Mouse (Mus musculus): ENCODE measurements around the gene Tenm4. TPM values are rescaled to one million over a fixed set of nuclear protein-coding genes. Genes with fewer than 3 reads are reported as not detected.

The Tenm4 gene
- polyA plus RNA-seq, 1 experiment, result 31.4 TPM

DNA sequence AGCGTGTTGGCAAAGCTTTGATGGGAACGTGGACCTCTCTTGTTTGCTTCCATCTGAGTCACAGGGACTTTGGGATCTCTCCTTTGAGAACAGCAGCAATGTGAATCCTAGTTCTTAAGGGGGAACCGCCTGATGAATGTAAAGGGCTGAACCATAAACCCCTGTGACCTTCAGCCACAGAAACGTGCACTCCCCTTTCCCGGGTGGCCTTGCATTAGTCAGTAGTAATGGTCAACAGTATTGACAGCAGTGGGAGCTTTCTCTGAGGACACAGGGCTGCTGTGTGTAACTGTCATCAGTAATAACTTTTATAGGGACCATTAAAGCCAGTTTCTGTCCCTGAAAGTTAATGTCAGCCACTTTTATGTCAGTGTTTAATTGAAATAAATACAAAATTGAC, 385.7 kb downstream of the Tenm4 start:
- DNase-seq (ENCODE audit: extremely low spot score in 1 of 2, low spot score in 1 of 2), result no peak

DNA sequence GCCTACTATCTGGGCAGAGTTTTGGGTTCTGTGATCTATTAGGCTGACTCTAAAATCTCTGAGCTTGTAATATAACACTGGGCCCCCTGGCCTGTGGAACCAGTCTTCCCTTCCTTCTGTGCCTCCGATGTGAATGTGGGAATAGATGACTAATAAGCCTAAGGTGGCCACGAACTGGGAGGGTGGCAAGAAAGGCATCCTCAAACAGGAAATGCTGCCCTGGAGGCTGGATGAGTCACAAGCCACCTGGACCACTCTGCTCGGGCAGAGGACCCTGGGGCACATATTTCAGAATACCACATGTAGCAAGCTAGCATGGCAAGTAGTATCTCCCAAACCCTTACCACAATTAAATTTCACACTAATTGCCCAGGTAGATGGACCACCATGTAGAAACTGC, 391.8 kb downstream of the Tenm4 start:
- no peak for DNase-seq (ENCODE audit: extremely low spot score in 1 of 2, low spot score in 1 of 2)

DNA sequence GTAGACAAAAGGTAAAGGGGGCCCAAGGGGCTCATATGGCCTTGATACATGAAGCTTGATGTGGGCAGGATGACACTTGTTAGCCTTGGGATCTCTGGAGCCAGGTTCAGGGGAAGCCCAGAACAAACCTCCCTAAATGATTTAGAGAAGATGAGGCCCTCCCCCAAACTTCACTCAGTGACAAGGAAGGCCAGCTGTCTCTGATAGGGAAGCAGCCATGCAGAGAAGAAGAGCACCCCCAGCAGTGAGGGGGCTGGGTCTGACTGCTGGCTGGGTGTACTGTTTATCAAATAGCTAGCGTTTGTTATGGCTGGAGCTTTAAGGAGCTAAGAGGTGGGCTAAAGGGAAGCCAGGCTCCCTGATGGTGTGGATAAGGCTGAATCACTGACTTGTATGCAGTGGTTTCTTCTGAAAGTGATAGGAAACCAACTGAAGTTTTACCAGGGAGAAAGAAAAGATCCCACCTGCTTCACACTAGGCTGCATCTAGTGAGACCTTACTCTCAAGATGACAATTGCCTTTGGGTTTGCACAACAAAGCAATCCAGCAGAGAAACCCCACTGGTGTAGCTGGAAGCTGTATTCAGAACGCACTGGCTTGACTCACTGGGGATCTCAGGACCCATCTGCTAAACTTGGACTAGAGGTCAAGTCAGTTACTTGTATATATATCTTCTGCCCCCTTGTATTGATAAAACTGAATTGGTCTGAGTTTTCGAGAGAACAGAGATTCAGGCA, 392.5 kb downstream of the Tenm4 start:
- no peak for DNase-seq (ENCODE audit: extremely low spot score in 1 of 2, low spot score in 1 of 2)

DNA sequence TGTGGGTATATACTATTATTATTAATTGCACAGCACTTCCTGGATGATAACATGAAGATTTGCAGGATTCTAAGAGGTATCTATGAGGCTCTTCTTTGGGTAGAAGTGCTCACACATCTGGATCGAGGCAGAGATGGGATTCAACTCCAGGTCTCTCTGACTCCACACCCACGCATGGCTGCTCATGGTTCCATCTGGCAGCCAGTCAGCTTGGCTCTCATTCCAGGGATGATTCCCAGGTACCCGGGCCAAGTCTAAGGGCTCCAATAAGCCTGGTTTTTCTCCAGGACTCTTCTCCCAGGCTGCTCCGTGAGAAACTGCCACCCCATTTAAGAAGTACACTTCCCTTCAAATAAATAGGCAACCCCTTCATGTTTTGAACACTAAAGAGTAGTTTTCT, 394.8 kb downstream of the Tenm4 start:
- peak in 1 of 2 experiments; percentile 72 for DNase-seq (ENCODE audit: extremely low spot score in 1 of 2, low spot score in 1 of 2)

DNA sequence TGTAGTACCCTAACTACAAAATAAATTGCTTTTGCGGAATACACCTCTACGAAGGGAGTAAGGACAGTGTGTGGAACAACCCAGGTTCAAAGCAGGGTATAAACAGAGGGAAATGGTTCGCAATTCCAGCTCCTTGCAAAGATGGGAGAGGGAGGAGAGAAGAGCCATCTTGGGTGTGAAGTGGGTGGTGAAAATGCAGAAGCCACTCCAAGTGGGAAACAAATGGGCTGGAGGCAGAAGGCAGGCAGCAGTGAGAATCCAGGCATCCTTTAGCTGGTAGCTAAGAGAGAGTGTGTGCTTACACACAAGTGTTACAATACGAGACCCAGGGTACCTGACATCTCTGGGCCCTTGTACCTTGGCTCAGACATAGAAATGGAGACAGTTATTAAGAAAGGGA, 395.2 kb downstream of the Tenm4 start:
- peak; percentile 40 to 69 for DNase-seq (ENCODE audit: extremely low spot score in 1 of 2, low spot score in 1 of 2)

DNA sequence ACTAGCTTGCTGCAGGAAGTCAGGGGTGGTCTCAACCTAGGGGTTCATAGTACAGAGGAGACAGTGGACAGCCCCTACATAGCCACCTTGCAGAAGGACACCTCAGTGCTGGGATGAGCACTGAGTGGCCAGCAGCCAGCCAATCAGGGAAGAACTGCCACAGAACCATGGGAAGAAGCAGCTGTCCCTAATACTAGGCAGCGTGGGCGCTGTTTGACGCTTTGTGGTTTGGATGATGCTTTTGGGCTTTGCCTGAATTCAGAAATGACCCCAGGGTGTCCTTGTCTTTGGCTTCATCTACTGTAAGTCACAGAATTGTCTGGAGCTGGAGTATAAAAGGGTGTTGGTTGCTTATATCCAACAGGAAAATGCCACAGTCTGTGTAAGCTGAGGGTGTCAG, 397.0 kb downstream of the Tenm4 start:
- DNase-seq (ENCODE audit: extremely low spot score in 1 of 2, low spot score in 1 of 2), result no peak

DNA sequence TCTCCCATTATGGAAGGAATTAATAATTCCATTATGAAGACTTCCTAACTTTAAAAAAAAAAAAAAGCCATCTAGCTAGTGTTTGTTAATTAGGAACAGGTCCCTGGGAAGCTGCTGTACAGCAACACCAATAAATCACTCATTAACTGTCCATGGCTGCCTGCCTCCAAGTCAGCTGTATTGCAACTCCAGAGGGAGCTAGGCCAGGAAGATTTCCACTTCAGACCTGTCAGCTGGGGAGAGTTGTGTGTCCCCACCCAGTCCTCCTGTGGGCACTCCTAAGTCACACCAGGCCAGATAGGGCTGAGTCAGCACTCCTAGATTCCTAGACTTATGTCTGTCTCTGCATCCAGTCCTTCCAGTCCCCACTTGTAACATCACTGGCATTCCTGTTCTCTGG, 399.9 kb downstream of the Tenm4 start:
- no peak for DNase-seq (ENCODE audit: extremely low spot score in 1 of 2, low spot score in 1 of 2)

DNA sequence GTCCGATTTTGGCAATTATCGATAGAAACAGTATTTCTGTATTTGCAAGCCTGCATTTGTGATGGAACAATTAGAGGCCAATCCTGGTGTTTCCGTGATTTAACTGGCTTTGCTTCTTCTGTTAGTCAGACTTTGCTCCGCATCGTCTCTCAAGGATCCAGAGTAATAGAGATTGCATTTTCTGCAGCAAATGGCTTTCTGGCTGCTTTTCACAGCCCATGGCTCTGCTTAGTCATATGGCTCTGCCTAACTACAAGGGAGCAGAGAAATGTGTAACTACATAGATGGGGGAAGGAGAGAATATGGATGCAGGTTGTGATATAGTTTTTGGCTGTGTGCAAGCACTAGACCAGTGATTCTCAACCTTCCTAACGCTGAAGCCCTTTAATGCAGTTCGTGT, 401.9 kb downstream of the Tenm4 start:
- peak in 1 of 2 experiments; percentile 25 for DNase-seq (ENCODE audit: extremely low spot score in 1 of 2, low spot score in 1 of 2)

DNA sequence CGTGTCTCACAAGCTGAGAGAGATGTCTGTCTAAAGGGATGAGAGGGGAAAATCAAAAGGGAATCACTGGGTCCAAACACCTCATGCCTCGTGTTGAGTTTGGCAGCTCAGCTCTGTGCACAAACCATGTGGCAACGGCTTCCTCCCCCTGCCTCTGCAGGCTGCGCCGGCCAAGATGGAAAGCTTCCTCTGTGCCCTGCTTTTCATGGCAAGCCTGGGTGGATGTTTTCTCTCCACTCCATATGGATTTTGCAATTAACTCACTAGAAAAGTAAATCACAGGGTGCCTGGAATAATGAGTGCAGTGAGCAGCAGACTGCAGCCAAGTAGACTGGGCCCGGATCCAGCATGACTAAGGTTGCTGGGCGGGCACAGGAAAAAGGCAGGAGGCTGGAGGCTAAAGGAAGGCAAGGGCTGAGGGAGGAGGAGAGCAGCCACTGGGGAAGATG, 404.2 kb downstream of the Tenm4 start:
- peak; percentile 88 to 93 for DNase-seq (ENCODE audit: extremely low spot score in 1 of 2, low spot score in 1 of 2)

DNA sequence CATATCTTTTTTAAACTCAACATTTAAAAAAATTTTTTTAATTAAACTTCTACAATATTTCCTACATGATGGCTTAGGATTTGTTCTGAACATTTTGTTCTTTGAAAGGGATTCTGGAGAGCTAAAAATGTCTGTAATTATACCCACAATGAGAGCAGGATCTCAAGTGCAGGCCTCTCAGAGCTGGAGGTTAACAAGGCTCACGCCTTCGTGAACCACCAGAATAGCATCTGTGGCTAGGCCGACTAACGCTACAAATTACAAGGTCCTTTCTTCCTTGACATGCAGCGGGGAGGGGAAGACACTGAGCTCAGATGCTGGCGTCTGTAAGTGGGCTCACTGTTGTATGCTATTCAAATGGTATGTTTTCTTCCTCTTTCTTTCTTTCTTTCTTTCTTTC, 411.7 kb downstream of the Tenm4 start:
- peak in 1 of 2 experiments; percentile 34 for DNase-seq (ENCODE audit: extremely low spot score in 1 of 2, low spot score in 1 of 2)

DNA sequence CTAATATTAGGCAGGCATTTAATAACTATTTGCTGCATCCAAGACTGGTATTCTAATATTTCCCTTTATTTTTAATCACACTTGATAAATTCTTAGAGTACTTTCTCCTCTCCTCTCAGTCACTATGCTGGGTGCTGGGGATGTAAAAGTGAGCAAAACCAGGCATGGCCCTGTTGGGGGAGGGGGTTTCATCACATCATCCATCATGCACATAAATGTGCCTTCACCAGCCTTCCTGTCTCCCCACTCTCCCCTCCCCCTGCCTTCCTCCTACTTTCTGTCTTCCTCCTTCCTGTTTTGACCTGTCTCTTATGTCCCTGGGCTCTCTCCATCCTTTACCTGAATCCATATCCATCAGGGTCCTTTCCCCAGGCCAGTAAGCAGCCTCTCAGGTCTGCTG, 416.4 kb downstream of the Tenm4 start:
- DNase-seq (ENCODE audit: extremely low spot score in 1 of 2, low spot score in 1 of 2), result no peak

DNA sequence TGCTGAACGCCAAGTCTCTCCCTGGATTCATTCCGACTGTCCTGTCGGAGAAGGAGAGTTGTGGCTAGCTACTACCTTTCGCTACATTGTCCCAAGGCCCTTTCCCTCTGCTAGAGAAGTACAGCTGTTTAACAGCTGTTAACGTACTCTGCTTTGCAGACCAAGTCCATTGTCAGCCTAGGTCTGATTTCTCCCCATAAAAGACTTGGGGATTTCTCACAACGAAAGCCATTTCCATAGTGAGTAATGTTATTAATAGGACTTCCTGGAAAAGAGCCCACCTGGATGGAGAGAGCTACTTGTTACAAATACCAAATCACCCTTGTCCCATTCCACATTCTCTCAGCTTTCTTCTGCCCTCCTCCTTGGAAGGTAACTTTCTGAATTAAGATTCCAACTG, 417.5 kb downstream of the Tenm4 start:
- DNase-seq (ENCODE audit: extremely low spot score in 1 of 2, low spot score in 1 of 2), result no peak

DNA sequence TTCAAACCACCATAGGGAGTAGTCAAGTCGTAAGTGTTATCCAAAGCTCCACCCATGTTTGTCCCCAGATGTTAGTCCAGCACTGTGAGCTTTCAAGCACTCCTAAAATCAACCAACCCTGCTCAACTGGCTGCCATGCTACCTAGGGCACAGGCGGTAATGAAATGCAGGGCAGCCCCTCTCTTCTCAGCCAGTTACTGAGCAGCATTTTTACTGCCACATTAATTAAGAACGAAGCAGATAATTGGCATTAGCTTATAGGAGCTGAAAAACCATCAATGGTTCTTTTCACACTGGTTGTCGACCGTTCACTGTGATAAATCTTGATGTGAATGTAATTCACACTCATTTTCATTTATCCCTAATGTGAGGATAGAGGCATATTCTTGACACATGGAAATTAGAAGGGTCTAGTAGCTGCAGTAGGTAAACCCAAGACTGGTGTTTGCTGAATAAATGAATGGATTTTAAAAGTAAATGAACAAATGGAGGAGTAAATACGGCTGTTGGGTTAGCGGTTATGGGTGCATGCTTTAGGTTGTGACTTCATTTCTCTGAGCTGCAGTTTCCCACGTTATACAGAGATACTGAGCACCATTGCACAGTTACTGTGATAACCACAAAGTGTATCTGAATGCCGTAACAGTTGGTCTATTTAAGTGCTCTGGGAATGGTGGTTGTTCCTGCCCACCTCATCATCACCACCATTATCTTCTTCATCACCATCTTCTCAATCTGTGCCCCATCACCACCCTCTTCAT, 424.7 kb downstream of the Tenm4 start:
- DNase-seq (ENCODE audit: extremely low spot score in 1 of 2, low spot score in 1 of 2), result no peak

DNA sequence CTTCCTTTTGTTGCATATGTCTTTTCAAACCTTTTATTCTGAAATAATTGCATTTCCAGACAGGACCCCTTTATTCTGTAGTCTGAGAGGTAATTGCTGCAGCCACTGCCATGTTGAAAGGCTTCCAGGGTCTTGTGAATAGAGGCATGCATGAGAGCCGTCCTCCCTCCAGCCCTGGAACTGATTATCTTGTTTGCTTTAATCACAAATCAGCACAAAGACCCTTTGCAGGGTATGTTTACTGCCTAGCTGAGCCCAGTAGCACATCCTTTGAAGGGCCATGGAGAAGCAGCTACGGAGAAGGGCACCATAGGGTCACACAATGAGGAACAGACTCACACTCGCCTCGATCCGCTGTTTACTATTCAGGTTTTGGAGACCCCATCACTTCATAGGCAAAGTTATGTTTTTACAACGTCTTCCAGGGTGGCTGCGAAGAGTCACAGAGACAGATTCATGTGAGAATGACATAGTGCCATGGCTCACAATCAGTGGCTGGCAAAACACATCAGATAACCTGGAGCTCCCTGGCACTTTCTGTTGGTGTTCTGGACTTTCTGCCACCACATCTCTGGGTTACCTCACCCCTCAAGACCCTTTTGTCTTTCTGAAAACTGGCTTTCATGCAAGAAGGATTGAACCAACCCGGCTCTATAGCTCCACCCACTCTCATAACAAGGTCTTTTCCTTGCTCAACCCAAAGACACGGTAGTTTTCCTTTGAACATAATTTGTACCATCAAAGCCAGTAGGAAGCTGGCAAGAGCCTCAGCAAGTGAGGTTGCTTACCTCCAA, 425.6 kb downstream of the Tenm4 start:
- DNase-seq (ENCODE audit: extremely low spot score in 1 of 2, low spot score in 1 of 2), result no peak

DNA sequence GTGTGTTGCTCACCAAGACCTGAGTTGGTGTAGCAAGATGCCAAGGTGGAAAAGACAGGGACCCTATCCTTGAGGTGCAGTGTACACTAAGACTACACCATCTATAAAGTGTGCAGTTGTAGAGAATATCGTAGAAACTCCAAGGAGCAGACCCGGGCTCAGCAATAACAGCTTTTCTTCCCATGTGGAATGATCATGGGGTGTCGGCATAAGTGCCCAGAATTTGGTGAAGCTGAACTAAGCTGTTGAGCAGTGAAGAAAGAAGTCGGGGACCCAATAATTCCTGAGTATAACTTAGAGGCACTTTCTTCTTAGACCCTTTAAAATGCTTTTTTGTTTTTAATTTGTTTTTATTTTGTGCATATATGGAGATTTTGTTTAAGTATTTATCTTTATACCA, 426.8 kb downstream of the Tenm4 start:
- DNase-seq (ENCODE audit: extremely low spot score in 1 of 2, low spot score in 1 of 2), result no peak

DNA sequence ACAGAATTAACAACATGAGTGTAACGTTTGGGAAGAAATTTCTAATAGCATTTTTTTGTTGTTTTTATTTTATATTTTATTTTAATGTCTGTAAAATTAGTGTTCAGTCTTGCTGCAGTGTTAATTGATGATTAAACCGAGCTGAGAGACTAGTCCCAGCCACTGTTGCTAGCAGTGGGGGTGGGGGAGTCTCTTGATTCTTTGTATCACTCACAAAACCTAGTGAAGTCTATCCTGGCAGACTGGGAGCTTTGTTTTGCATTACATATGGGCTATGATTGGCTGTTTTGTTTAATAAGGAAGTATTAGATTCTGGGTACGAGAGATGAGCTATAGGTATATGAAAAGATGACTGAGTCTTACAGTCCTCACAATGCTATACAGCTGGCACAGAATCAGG, 428.0 kb downstream of the Tenm4 start:
- no peak for DNase-seq (ENCODE audit: extremely low spot score in 1 of 2, low spot score in 1 of 2)

DNA sequence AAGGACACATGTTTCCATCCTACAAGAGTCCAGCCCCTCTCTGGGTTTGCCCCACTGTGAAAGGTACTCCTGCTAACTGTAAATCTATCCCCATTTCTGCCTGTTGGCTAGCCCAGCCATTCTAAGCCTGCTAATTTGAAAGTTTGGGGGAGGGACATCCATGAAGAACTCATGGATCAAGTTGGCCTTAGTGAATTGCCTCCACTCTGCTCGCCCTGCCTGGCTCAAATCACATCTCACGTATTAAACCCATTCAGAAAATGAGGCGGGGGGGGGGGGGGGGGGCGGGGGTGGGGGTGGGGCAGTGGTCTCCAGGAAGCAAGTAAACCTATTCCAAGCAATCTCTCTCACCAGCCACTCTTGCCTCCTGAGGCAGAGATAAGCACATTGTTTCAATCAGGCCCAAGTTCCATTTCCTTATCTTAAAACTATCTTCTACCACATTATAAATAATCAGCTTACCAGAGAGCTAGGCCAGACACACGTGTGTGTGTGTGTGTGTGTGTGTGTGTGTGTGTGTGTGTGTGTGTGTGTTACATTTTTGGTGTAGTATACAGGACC, 429.4 kb downstream of the Tenm4 start:
- DNase-seq (ENCODE audit: extremely low spot score in 1 of 2, low spot score in 1 of 2), result no peak

DNA sequence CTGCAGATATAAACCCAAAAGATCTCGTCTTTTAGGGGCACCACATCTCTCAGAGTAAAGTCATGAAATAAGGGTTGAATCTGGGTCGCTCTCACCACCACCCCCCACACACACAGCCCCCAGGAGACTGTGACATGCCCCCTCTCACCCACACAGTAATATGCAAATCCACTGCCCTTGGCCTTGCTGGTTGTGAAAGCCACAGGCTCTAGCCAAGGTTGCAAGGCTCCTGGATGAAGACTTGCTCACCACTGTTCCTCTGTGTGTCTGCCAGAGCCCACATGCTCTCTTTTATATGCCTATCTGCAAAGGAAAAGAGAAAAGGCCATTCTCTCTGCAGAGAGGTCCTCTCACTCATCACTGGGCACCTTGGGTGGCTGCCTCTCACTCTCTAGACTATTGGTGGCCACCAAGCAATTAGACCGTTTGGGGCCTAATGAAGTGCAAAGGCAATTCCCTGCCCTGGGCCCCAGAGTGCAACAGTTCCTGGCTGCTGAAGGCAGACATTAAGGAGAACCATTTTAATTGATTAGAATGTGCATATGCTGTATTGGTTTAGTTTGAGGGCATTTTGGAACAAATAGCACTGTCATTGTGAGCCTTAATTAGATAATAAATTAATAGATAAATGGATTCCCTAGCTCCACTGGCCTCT, 433.2 kb downstream of the Tenm4 start:
- DNase-seq (ENCODE audit: extremely low spot score in 1 of 2, low spot score in 1 of 2), result no peak

DNA sequence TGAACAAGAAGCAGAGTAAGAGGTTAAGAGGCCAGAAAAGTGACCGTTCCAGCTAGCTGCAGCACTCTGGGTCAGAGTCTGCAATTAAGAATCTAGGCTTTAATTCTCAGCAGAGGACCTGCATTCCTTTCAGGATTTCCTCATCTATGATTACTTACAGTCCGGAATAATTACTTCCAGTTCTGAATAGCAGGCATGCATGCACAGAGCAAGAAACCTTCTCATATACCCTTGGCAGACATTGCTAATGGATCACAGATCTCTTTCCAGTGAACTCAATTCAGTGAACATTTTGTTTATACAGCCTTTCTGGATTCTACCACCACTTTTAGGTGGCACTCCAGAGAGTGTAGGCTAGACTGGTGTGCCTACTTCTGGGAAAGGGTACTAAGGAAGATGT, 434.3 kb downstream of the Tenm4 start:
- DNase-seq (ENCODE audit: extremely low spot score in 1 of 2, low spot score in 1 of 2), result no peak

DNA sequence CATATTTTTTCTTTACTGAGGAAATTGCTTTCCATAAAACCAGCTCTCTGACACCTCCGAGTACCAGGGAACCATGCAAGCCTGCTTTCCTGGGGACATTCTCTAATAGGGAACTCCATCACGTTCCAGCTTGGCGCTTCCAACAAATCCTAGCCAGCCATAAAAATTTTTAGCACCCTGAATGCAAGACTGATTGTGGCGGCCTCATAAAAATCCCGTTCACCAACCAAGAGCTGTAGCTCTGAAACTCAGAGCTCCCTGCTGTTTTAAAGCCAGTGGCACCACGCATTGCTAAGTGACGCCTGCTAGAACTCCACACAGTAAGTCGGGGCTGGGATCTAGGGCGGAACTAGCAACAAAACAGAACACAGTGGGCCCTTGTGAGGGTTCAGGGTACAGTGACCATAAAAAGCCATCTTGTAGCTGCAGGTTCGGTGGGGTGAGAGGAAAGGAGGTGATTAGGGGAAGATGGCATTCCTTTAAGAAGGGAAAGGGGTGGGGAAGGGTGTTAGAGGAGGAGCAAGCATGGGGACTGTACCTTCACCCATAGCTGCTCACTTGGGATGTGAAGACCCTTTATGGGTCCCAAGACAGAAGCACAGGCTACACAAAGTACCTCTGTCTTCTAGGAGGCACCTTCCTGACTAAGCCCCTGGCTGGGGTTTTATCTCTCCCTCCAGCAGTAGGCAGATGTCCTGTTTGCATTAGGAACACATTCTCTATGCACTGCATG, 439.0 kb downstream of the Tenm4 start:
- DNase-seq (ENCODE audit: extremely low spot score in 1 of 2, low spot score in 1 of 2), result peak in 1 of 2 experiments; percentile 27
